Mouse (Mus musculus): ENCODE data around the gene Hoxb5. TPM values are rescaled to one million over a fixed set of nuclear protein-coding genes. Genes with fewer than 3 reads are reported as not detected.
A peak's percentile ranks its signal among the peaks of the same experiment; 100 is the strongest.

The Hoxb5 gene
- polyA plus RNA-seq, 1 experiment from 2014 or later: 33.1 TPM

DNA sequence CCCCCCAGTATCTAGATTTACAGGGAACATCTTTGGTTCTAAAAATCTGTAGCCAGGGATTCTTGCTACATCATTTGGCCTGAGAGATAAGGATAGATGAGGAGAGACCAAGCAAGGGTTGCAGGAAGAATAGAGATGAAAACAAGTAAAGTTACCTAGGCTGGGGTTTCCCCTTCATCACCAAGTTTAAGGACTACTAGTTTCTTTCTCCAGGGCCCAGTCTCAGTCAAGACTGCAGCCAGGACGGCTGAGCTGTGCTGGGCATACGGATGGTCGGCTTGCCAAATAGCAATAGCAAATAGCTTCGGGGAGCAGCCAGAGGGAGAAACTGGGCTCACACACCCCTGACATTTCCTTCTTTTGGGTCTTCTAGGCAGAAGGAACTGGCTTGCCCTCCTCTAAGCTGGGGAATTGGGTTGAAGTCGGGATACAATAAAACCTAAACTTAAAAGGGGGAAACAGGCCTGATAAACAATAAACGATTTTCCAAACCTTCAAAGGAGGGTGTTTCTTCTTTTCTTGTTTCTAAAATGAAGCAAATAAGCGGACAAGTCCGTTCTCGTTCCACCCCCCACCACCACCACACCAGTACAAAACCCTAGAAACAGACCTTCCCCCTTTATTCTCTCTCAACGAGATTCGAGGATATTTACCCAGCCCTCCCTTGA, 5.0 kb upstream of the Hoxb5 start:
- no peaks in the 10 kb centered on the region for H3K4me1 ChIP-seq (replicated peaks; ENCODE audit: control insufficient read depth, insufficient read depth, low read length)
- WGBS: 3% methylated on average over 11 of the region's 11 CpGs
- no peaks in the 10 kb centered on the region for H3K9me3 ChIP-seq (ENCODE audit: control insufficient read depth, low read length)
- H3K4me3 ChIP-seq (ENCODE audit: low read depth, low read length): 0 out of 2 replicates have a peak overlapping the region, but pooled peaks have one; percentile 2
- H3K27me3 ChIP-seq (ENCODE audit: control insufficient read depth, insufficient read depth, low read length): peaks cover 97% of the 10 kb centered on the region
- H3K4me2 ChIP-seq (replicated peaks; ENCODE audit: low read depth, low read length): no peak overlapping the region
- ATAC-seq (ENCODE audit: low FRiP score) (no peak), DNase-seq (ENCODE audit: low spot score) (no peak)
- H3K36me3 ChIP-seq (ENCODE audit: control insufficient read depth, insufficient read depth, low read length): no peaks in the 10 kb centered on the region
- H3K9ac ChIP-seq (ENCODE audit: low read depth, low read length): no peak overlapping the region
- H3K27ac ChIP-seq (ENCODE audit: low read depth, low read length): no peak overlapping the region

DNA sequence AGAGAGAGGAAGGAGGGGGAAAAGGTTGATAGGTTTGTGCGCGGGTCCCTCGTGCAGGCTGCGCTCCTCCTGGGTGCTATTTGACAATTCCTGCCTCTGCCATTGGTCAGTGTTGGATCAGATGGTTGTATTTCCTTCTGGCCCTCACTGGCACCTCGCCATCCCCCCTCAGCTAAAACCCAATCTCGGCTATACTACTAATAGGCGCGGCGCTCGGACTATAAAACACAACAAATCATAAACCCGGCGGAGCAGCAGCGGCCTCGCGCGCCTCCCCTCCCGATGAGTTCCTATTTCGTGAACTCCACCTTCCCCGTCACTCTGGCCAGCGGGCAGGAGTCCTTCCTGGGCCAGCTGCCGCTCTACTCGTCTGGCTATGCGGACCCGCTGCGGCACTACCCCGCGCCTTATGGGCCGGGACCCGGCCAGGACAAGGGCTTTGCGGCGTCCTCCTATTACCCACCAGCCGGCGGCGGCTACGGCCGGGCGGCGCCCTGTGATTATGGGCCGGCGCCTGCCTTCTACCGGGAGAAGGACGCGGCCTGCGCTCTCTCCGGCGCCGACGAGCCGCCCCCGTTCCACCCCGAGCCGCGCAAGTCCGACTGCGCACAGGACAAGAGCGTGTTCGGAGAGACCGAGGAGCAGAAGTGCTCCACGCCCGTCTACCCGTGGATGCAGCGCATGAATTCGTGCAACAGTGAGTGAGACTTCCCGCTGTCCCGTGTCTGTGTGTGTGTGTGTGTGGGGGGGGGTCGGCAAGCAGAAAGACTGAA, 4.1 kb upstream of the Hoxb5 start:
- Histone ChIP-seq H3K9ac (ENCODE audit: low read depth, low read length) (peak overlapping the region; percentile 44; the same call in 1 of the 2 replicates), H3K36me3 (ENCODE audit: control insufficient read depth, insufficient read depth, low read length) (no peaks in the 10 kb centered on the region), H3K27ac (ENCODE audit: low read depth, low read length) (peak overlapping the region; percentile 53), H3K4me2 (replicated peaks; ENCODE audit: low read depth, low read length) (peak overlapping the region; percentile 28; the same call in 1 of the 2 replicates), H3K4me3 (ENCODE audit: low read depth, low read length) (peak overlapping the region; percentile 33), H3K27me3 (ENCODE audit: control insufficient read depth, insufficient read depth, low read length) (peaks cover 97% of the 10 kb centered on the region), H3K9me3 (ENCODE audit: control insufficient read depth, low read length) (no peaks in the 10 kb centered on the region), H3K4me1 (replicated peaks; ENCODE audit: control insufficient read depth, insufficient read depth, low read length) (no peaks in the 10 kb centered on the region)
- no peak for ATAC-seq (ENCODE audit: low FRiP score)
- WGBS: under 1% methylated on average over 66 of the region's 66 CpGs
- no peak for DNase-seq (ENCODE audit: low spot score)

DNA sequence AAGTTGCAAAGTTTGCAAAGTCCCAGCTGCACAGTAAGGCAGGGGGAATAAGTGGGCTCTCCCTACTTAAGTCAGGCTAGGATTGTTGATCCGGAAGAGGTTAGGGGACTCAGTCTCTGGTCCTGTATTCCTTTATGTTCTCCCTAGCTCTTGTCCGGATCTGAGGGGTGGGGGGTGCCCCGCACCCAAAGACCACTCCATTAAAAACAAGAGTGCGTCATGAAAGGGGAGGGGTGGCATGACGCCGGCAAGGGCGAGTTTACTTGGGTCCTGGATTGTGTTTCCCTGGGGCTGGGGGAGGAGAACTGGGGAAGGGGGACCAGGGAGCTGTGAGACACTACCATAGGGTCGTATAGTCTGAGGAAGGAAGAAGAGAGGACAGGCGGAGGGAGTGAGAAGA, 3.4 kb upstream of the Hoxb5 start:
- Histone ChIP-seq H3K4me1 (replicated peaks; ENCODE audit: control insufficient read depth, insufficient read depth, low read length) (no peaks in the 10 kb centered on the region), H3K4me2 (replicated peaks; ENCODE audit: low read depth, low read length) (no peak overlapping the region; the same call in 1 of the 2 replicates), H3K9ac (ENCODE audit: low read depth, low read length) (peak overlapping the region; percentile 44; the same call in 1 of the 2 replicates), H3K27ac (ENCODE audit: low read depth, low read length) (no peak overlapping the region), H3K27me3 (ENCODE audit: control insufficient read depth, insufficient read depth, low read length) (peaks cover 95% of the 10 kb centered on the region), H3K9me3 (ENCODE audit: control insufficient read depth, low read length) (no peaks in the 10 kb centered on the region), H3K4me3 (ENCODE audit: low read depth, low read length) (peak overlapping the region; percentile 33), H3K36me3 (ENCODE audit: control insufficient read depth, insufficient read depth, low read length) (no peaks in the 10 kb centered on the region)
- 0% methylated on average over 9 of the region's 9 CpGs for WGBS
- no peak for ATAC-seq (ENCODE audit: low FRiP score)
- no peak for DNase-seq (ENCODE audit: low spot score)

DNA sequence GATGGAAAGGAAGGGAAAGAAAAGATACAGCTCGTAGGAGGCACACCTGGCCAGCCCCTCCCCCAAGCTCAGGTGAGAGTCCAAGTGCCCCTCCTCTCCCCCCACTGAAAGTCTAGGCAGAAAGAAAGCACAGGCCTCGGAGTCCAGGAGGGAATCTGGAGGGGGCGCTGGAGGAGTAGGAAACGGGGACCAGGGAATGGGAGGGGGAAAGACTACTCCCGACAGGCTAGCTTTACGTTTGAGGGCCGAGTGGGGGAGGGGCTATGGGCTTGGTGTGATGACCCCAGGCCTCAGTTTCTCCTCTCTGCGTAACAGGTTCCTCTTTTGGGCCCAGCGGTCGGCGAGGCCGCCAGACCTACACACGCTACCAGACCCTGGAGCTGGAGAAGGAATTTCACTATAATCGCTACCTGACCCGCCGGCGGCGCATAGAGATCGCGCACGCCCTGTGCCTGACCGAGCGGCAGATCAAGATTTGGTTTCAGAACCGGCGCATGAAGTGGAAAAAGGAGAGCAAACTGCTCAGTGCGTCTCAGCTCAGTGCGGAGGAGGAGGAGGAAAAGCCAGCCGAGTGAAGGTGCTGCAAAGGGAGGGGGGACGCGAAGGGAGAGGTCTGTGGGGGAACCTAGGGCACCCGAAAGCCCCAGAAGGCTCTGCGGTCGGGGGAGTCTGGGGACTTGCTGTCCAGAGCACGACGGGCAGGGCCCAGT, 2.6 kb upstream of the Hoxb5 start:
- WGBS: under 1% methylated on average over 35 of the region's 35 CpGs
- no peak for ATAC-seq (ENCODE audit: low FRiP score)
- H3K27ac ChIP-seq (ENCODE audit: low read depth, low read length): peak overlapping the region; percentile 42; the same call in 1 of the 2 replicates
- DNase-seq (ENCODE audit: low spot score): no peak
- peak overlapping the region; percentile 32; the same call in 1 of the 2 replicates for H3K9ac ChIP-seq (ENCODE audit: low read depth, low read length)
- no peaks in the 10 kb centered on the region for H3K9me3 ChIP-seq (ENCODE audit: control insufficient read depth, low read length)
- H3K4me3 ChIP-seq (ENCODE audit: low read depth, low read length): peak overlapping the region; percentile 33
- H3K4me2 ChIP-seq (replicated peaks; ENCODE audit: low read depth, low read length): peak overlapping the region; percentile 28
- peaks cover 95% of the 10 kb centered on the region for H3K27me3 ChIP-seq (ENCODE audit: control insufficient read depth, insufficient read depth, low read length)
- H3K4me1 ChIP-seq (replicated peaks; ENCODE audit: control insufficient read depth, insufficient read depth, low read length): no peaks in the 10 kb centered on the region
- no peaks in the 10 kb centered on the region for H3K36me3 ChIP-seq (ENCODE audit: control insufficient read depth, insufficient read depth, low read length)

DNA sequence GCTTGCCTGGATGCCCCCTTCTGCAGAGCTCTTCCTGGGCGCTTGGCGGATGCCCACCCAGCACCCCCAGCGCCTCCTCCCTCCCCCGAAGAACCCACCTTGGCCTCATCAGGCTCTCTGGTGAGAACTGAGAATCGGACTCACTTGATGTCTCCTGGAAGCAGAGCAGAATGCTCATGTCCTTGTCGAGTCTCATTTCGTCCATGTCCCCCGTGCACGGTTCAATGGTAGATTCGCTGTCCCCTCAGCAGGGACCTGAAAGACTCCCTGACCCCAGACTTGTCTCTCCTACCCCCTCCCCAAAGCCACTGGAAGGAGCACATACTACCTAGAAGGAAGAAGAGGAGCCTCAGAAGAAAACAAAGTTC, 2.1 kb upstream of the Hoxb5 start:
- Histone ChIP-seq H3K9me3 (ENCODE audit: control insufficient read depth, low read length) (no peaks in the 10 kb centered on the region), H3K4me2 (replicated peaks; ENCODE audit: low read depth, low read length) (peak overlapping the region; percentile 28), H3K27me3 (ENCODE audit: control insufficient read depth, insufficient read depth, low read length) (peaks cover 95% of the 10 kb centered on the region), H3K9ac (ENCODE audit: low read depth, low read length) (peak overlapping the region; percentile 32; the same call in 1 of the 2 replicates), H3K4me1 (replicated peaks; ENCODE audit: control insufficient read depth, insufficient read depth, low read length) (no peaks in the 10 kb centered on the region), H3K27ac (ENCODE audit: low read depth, low read length) (0 out of 2 replicates have a peak overlapping the region, but pooled peaks have one; percentile 42), H3K4me3 (ENCODE audit: low read depth, low read length) (peak overlapping the region; percentile 33), H3K36me3 (ENCODE audit: control insufficient read depth, insufficient read depth, low read length) (no peaks in the 10 kb centered on the region)
- ATAC-seq (ENCODE audit: low FRiP score): no peak
- 3% methylated on average over 8 of the region's 10 CpGs for WGBS
- DNase-seq (ENCODE audit: low spot score): no peak

GRCm38 (mm10) chr11:96301837-96302236, 1.3 kb upstream of the Hoxb5 start:
- ATAC-seq (ENCODE audit: low FRiP score) (no peak), DNase-seq (ENCODE audit: low spot score) (no peak)
- Histone ChIP-seq H3K4me3 (ENCODE audit: low read depth, low read length) (peak overlapping the region; percentile 25), H3K27me3 (ENCODE audit: control insufficient read depth, insufficient read depth, low read length) (peaks cover 95% of the 10 kb centered on the region), H3K9me3 (ENCODE audit: control insufficient read depth, low read length) (no peaks in the 10 kb centered on the region), H3K36me3 (ENCODE audit: control insufficient read depth, insufficient read depth, low read length) (no peaks in the 10 kb centered on the region), H3K9ac (ENCODE audit: low read depth, low read length) (peak overlapping the region; percentile 50), H3K4me1 (replicated peaks; ENCODE audit: control insufficient read depth, insufficient read depth, low read length) (no peaks in the 10 kb centered on the region), H3K27ac (ENCODE audit: low read depth, low read length) (peak overlapping the region; percentile 47; the same call in 1 of the 2 replicates), H3K4me2 (replicated peaks; ENCODE audit: low read depth, low read length) (peak overlapping the region; percentile 31)
- WGBS: under 1% methylated on average over 15 of the region's 15 CpGs

- DNase-seq (ENCODE audit: low spot score) (no peak), ATAC-seq (ENCODE audit: low FRiP score) (no peak)
- Histone ChIP-seq H3K36me3 (ENCODE audit: control insufficient read depth, insufficient read depth, low read length) (no peaks in the 10 kb centered on the region), H3K4me1 (replicated peaks; ENCODE audit: control insufficient read depth, insufficient read depth, low read length) (no peaks in the 10 kb centered on the region), H3K4me3 (ENCODE audit: low read depth, low read length) (peak overlapping the region; percentile 25), H3K9ac (ENCODE audit: low read depth, low read length) (peak overlapping the region; percentile 50), H3K27me3 (ENCODE audit: control insufficient read depth, insufficient read depth, low read length) (peaks cover 94% of the 10 kb centered on the region), H3K27ac (ENCODE audit: low read depth, low read length) (peak overlapping the region; percentile 42), H3K4me2 (replicated peaks; ENCODE audit: low read depth, low read length) (peak overlapping the region; percentile 31), H3K9me3 (ENCODE audit: control insufficient read depth, low read length) (no peaks in the 10 kb centered on the region)
- WGBS: 2% methylated on average over 23 of the region's 23 CpGs
These were observed 570 bp upstream of the Hoxb5 start for GRCm38 (mm10) chr11:96302381-96303150.

All from hindbrain, embryonic 11.5 days (tissue).